Mouse (Mus musculus): Measurements from ENCODE around the gene Dmgdh. TPM values are rescaled to one million over a fixed set of nuclear protein-coding genes. Genes with fewer than 3 reads are reported as not detected.

Gene Dmgdh
- total RNA-seq (2021), result not detected

- no peak for DNase-seq
- intact Hi-C loops (cut with DNase I), result no loop called here
These were observed at the start of gene Dmgdh, which contains the start of gene Bhmt2 for GRCm38 (mm10) chr13:93674131-93674561. Dmgdh (plus strand) TSS chr13:93674433. Bhmt2 (minus strand) TSS chr13:93674302.

GRCm38 (mm10) chr13:93628861-93629260 is 45.4 kb upstream of the Dmgdh start:
- no peak for DNase-seq
- intact Hi-C loops (cut with DNase I), result no loop called here

- no peak for DNase-seq
- intact Hi-C loops (cut with DNase I), result no loop called here
These were observed 43.1 kb upstream of the Dmgdh start for GRCm38 (mm10) chr13:93630941-93631705.

- no peak for DNase-seq
- intact Hi-C loops (cut with DNase I), result no loop called here
These were observed 41.3 kb upstream of the Dmgdh start for GRCm38 (mm10) chr13:93632927-93633326.

GRCm38 (mm10) chr13:93636561-93636960 is 37.7 kb upstream of the Dmgdh start:
- no peak for DNase-seq
- intact Hi-C loops (cut with DNase I), result no loop called here

- DNase-seq, result no peak
These were observed 36.7 kb upstream of the Dmgdh start, which contains the start of gene Bhmt for GRCm38 (mm10) chr13:93637282-93638245. Bhmt (minus strand) TSS chr13:93637961.

GRCm38 (mm10) chr13:93639636-93640035 is 34.6 kb upstream of the Dmgdh start:
- DNase-seq, result no peak
- intact Hi-C loops (cut with DNase I), result no loop called here

More at GRCm38 (mm10) chr13:93637282-93638245, 36.7 kb upstream of the Dmgdh start, which contains the start of gene Bhmt:
- intact Hi-C loops (cut with DNase I), result no loop called here

- DNase-seq, result no peak
- intact Hi-C loops (cut with DNase I), result no loop called here
These were observed 25.7 kb upstream of the Dmgdh start for GRCm38 (mm10) chr13:93648387-93649130.

- no peak for DNase-seq
- intact Hi-C loops (cut with DNase I), result no loop called here
These were observed 20.9 kb upstream of the Dmgdh start for GRCm38 (mm10) chr13:93653382-93653781.

GRCm38 (mm10) chr13:93657941-93658340 is 16.3 kb upstream of the Dmgdh start:
- intact Hi-C loops (cut with DNase I), result no loop called here
- no peak for DNase-seq

GRCm38 (mm10) chr13:93667586-93667985 is 6.6 kb upstream of the Dmgdh start:
- no peak for DNase-seq
- intact Hi-C loops (cut with DNase I), result no loop called here

GRCm38 (mm10) chr13:93672371-93672770 is 1.9 kb upstream of the Dmgdh start:
- DNase-seq, result no peak
- intact Hi-C loops (cut with DNase I), result no loop called here

GRCm38 (mm10) chr13:93673296-93673695 is 937 bp upstream of the Dmgdh start:
- DNase-seq, result no peak
- intact Hi-C loops (cut with DNase I), result no loop called here

GRCm38 (mm10) chr13:93676864-93677263 is 2.6 kb downstream of the Dmgdh start:
- intact Hi-C loops (cut with DNase I), result no loop called here
- DNase-seq, result no peak

GRCm38 (mm10) chr13:93683336-93683735 is 9.1 kb downstream of the Dmgdh start:
- intact Hi-C loops (cut with DNase I), result no loop called here
- no peak for DNase-seq

- intact Hi-C loops (cut with DNase I), result no loop called here
- no peak for DNase-seq
These were observed 11.0 kb downstream of the Dmgdh start for GRCm38 (mm10) chr13:93685226-93685625.

GRCm38 (mm10) chr13:93687321-93687720 is 13.1 kb downstream of the Dmgdh start:
- DNase-seq, result no peak
- intact Hi-C loops (cut with DNase I), result no loop called here

GRCm38 (mm10) chr13:93689566-93689965 is 15.3 kb downstream of the Dmgdh start:
- intact Hi-C loops (cut with DNase I), result no loop called here
- DNase-seq, result no peak

GRCm38 (mm10) chr13:93690821-93691220 is 16.6 kb downstream of the Dmgdh start:
- no peak for DNase-seq
- intact Hi-C loops (cut with DNase I), result no loop called here

- intact Hi-C loops (cut with DNase I), result no loop called here
- DNase-seq, result no peak
These were observed 24.6 kb downstream of the Dmgdh start for GRCm38 (mm10) chr13:93698866-93699265.

- no peak for DNase-seq
These were observed 31.5 kb downstream of the Dmgdh start for GRCm38 (mm10) chr13:93705697-93706096.

More at GRCm38 (mm10) chr13:93705697-93706096, 31.5 kb downstream of the Dmgdh start:
- intact Hi-C loops (cut with DNase I), result no loop called here

Data from heart, postnatal 36 days (tissue).